Mouse (Mus musculus) stomach, postnatal 0 days (tissue): Measurements from ENCODE around the gene Hacd2.

ENCODE experiments used
- CTCF ChIP-seq: IDR thresholded peaks from 2 replicates; pipeline ENCODE4 v1.5.1; 2016; ENCODE audit warnings: antibody characterized with exemption, low read depth, mild to moderate bottlenecking, moderate library complexity
- EP300 ChIP-seq: optimal IDR thresholded peaks from 2 replicates; pipeline ENCODE3; 2016; ENCODE audit warnings: antibody characterized with exemption

DNA sequence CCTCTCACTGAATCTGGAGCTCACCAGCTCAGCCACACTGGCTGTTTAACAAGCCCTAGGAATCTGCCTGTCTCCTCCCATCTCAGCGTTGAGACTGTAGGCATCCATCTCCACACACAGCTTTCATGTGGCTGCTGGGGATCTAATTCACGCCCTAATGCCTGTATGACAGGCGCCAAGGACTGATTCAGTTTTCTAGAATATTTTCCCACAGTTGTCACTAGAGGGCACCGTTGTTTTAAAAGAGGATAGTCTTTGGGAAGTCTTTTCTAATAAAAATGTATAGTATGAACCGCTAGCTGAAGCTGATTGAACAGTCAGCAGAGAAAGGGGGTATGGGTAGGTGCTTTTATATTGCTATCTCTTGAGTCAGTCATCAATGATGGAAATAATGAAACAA lies 34.1 kb downstream of the Hacd2 start:
- TF ChIP-seq CTCF = peak; percentile 77
- TF ChIP-seq EP300 = no peak
